Mouse (Mus musculus) kidney, postnatal 0 days (tissue): Measurements from ENCODE around the gene Akr1b10. TPM values are rescaled to one million over a fixed set of nuclear protein-coding genes. Genes with fewer than 3 reads are reported as not detected.

ENCODE experiments used
- ATAC-seq: fragments of 200-750 bp; cut with Nextera tagmentation; replicated peaks from 2 replicates; pipeline ENCODE4 v1.8.0; 2017; ENCODE audit warnings: low read depth, moderate number of reproducible peaks, moderate TSS enrichment, moderate library complexity; ENCODE audit not compliant: low FRiP score
- DNase-seq: peaks from one replicate; pipeline ENCODE4 v3.0.0-alpha.2; 2016; ENCODE audit warnings: low spot score
- H3K27ac ChIP-seq: fragments of 300-500 bp; sonication (generic); 2 replicates; pipeline ENCODE4 v1.5.1; 2014; ENCODE audit warnings: mild to moderate bottlenecking
- H3K27me3 ChIP-seq: fragments of 300-500 bp; sonication (generic); 2 replicates; pipeline ENCODE4 v1.6.1; 2014; ENCODE audit warnings: low read length, mixed read lengths; ENCODE audit not compliant: insufficient read depth
- H3K36me3 ChIP-seq: fragments of 300-500 bp; sonication (generic); 2 replicates; pipeline ENCODE4 v1.6.1; 2014; ENCODE audit warnings: low read length, mixed read lengths; ENCODE audit not compliant: insufficient read depth
- H3K4me1 ChIP-seq: fragments of 300-500 bp; sonication (generic); replicated peaks from 2 replicates; pipeline ENCODE4 v1.6.1; 2014; ENCODE audit warnings: antibody characterized with exemption, low read length, mixed read lengths; ENCODE audit not compliant: insufficient read depth
- H3K4me2 ChIP-seq: fragments of 300-500 bp; sonication (generic); 2 replicates; pipeline ENCODE4 v1.6.1; 2014; ENCODE audit warnings: mild to moderate bottlenecking, low read length, moderate library complexity, mixed read lengths
- H3K4me3 ChIP-seq: fragments of 300-500 bp; sonication (generic); replicated peaks from 2 replicates; pipeline ENCODE4 v1.5.1; 2014; ENCODE audit warnings: low read depth, low read length
- H3K9ac ChIP-seq: fragments of 300-500 bp; sonication (generic); 2 replicates; pipeline ENCODE4 v1.6.1; 2014; ENCODE audit warnings: low read depth, low read length
- H3K9me3 ChIP-seq: fragments of 300-500 bp; sonication (generic); replicated peaks from 2 replicates; pipeline ENCODE4 v1.6.1; 2016; ENCODE audit warnings: low read length, inconsistent platforms, mixed read lengths
- CTCF ChIP-seq: IDR thresholded peaks from 2 replicates; pipeline ENCODE4 v1.5.1; 2016; ENCODE audit warnings: antibody characterized with exemption, low read depth, mild to moderate bottlenecking, moderate library complexity
- WGBS: fragments of 180-500 bp; shearing (Covaris S2); extraction: QIAGEN DNeasy Blood & Tissue Kit; methylation state at CpG from one replicate; pipeline ENCODE4 v1.1.7; 2014; 5-methylcytosine and 5-hydroxymethylcytosine counted together
- polyA plus RNA-seq: library from polyadenylated mRNA; unstranded; fragments of >200 nt; fragmentation: Nextera tagmentation; extraction: Ambion mirVana; gene quantifications from 2 replicates; pipeline ENCODE4 v1.2.1, GENCODE M21; 2015

Gene Akr1b10
- polyA plus RNA-seq, 1 experiment from 2014 or later = 30.6 TPM

DNA sequence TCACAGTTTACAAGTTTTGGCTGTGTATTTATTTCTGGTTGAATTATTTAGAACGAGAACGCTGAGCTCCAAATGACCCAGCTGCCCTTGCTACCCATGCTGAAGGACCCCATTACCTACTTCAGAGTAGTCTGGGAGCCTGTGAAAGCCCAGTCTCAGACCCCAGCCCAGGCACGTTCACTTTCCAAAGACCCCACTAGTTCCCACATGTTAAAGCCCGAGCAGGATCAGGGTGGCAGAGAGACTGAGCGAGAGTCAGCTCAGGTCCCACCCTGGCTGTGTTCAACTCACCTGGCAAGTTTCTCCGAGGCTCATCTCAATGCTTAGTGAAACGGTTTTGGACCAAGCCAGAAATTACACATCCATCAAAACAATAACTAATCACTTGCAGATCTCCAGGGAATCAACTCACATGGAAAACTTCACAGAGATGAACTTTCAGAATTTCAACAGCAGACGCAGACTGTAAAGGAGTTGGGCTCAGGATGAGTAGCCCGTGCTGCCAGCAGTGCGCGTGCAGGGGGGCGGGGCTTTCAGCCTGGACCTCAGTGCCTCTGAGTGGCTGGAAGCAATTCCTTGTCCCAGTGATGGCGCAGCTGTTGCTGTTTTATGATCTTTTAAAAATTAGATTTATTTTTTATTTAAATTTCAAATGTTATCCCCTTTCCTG, 818 bp downstream of the Akr1b10 start:
- WGBS = 3% methylated on average over 13 of the region's 13 CpGs
- no peak for TF ChIP-seq CTCF
- Histone ChIP-seq H3K4me2 (peak overlapping the region; percentile 78), H3K27me3 (no peaks in the 10 kb centered on the region), H3K4me3 (peak overlapping the region; percentile 54), H3K36me3 (no peaks in the 10 kb centered on the region), H3K9ac (peak overlapping the region; percentile 65), H3K4me1 (no peaks in the 10 kb centered on the region; the same call in 1 of the 2 replicates), H3K9me3 (no peaks in the 10 kb centered on the region), H3K27ac (peak overlapping the region; percentile 84)
- ATAC-seq (peak; percentile 76; the same call in 1 of the 2 replicates), DNase-seq (peak; percentile 46)

DNA sequence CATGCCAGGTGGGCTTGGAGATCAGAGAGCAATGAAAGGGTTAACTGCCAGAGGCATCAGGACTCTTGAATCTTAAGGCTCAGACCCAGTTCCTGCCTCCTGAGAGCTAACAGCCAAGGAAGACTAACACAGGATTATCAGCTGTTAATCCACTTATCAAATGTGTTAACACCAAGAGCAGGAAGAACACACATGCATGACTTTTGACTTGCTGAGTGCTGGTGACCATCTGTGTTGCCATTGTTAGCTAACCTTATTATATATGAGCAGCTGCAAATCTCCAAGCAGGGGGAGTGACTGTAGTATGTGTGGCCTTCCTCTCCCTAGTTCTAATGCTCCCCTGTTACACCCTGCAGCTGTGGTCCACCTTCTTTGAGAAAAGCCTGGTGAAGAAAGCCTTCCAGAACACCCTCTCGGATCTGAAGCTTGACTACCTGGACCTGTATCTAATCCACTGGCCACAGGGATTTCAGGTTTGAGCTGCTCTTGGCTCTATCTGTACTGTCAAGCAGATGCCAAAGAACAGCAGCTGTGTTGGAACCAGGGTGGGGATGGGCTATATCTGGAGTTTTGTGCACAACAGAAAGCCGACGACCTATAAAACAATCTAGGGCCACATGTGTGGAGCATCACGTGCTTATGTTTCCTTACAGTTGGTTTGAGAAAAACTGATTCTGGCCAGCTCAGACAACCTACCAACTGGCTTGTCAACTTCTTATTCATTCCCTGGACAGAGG, 4.6 kb downstream of the Akr1b10 start:
- Histone ChIP-seq H3K4me3 (no peak overlapping the region), H3K9me3 (no peaks in the 10 kb centered on the region; the same call in 1 of the 2 replicates), H3K27ac (no peak overlapping the region), H3K27me3 (no peaks in the 10 kb centered on the region), H3K9ac (no peak overlapping the region), H3K36me3 (peaks cover 17% of the 10 kb centered on the region), H3K4me2 (no peak overlapping the region), H3K4me1 (no peaks in the 10 kb centered on the region; the same call in 1 of the 2 replicates)
- DNase-seq = no peak
- ATAC-seq = no peak
- TF ChIP-seq CTCF = no peak
- 87% methylated on average over 4 of the region's 4 CpGs for WGBS

DNA sequence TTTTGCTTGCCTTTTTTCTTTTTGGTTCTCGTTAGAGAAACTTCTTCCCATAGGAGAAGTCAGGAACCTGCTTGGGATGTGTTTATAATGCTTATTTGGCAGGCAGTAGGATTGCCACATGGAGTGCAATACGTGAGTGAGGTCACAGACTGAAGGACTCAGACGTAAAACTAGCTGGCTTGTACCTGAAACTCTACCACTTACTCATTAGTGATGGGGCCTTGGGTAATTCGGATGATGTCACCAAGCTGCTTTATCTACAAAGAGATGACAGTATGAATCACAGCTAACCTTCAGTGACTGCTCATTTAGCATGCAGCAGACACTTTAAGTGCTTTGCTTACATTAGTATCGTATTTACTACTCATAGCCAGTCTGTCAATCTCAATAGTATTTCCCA, 11.9 kb downstream of the Akr1b10 start:
- no peak for ATAC-seq
- TF ChIP-seq CTCF = no peak
- H3K4me1 ChIP-seq = no peaks in the 10 kb centered on the region
- no peak overlapping the region for H3K9ac ChIP-seq
- 61% methylated on average over 5 of the region's 5 CpGs for WGBS
- H3K27me3 ChIP-seq = no peaks in the 10 kb centered on the region
- no peak overlapping the region for H3K4me3 ChIP-seq
- no peaks in the 10 kb centered on the region; the same call in 1 of the 2 replicates for H3K9me3 ChIP-seq
- no peak overlapping the region for H3K27ac ChIP-seq
- no peak overlapping the region for H3K4me2 ChIP-seq
- H3K36me3 ChIP-seq = peaks cover 21% of the 10 kb centered on the region
- DNase-seq = no peak

DNA sequence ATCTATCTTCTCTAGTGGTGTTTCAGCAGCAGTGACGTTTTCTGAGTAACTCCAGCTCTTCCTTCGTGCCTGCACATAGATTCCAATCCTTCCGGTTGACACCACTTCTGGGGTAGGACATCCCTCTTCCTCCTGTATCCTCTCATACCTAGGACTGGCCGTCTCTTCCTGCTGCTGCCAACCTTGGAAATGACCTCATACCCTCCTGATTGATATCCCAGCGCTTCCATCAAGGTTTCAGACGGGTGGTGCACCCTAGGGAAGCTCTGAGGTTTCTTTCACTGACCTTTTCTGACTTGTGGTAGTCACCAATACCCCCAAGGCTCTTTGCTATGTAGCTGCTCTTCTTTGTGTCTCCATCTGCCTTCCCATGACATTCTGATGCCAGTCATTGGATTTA, 14.4 kb downstream of the Akr1b10 start:
- TF ChIP-seq CTCF = no peak
- Histone ChIP-seq H3K4me2 (no peak overlapping the region), H3K4me3 (no peak overlapping the region), H3K9me3 (no peaks in the 10 kb centered on the region), H3K4me1 (no peaks in the 10 kb centered on the region), H3K9ac (no peak overlapping the region), H3K27ac (no peak overlapping the region), H3K36me3 (peaks cover 8% of the 10 kb centered on the region; the same call in 1 of the 2 replicates), H3K27me3 (no peaks in the 10 kb centered on the region)
- 81% methylated on average over 6 of the region's 6 CpGs for WGBS
- DNase-seq (no peak), ATAC-seq (no peak)

DNA sequence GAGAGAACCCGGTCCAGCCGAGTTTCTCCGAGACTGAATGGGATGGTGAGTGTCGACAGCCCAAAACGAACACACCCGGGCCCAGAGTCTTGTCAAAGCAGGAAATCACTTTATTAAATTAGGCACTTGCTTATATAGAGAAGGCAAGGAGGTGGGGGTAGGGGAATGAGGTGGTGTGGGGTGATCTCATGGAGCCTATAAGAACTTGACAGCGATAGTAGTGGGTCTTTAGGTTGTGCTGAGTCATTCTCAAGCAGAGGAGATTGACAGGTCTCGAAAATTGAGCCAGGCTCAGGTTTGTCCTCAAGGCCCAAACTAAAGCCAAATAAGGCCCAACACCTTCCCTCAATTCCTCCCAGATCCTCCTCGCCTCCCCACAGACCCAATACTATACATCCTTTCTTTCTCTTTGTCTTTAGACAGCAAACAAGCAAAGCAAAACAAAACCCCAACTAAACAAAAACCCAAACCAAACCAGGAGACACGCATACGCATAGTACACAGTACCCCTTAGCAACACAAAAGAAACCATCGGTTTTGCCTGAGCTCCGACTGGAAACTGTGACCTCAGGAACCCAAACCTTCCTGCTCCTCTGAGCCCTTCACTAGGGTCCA, 15.7 kb downstream of the Akr1b10 start:
- H3K9me3 ChIP-seq = no peaks in the 10 kb centered on the region
- peaks cover 2% of the 10 kb centered on the region; the same call in 1 of the 2 replicates for H3K36me3 ChIP-seq
- no peak for ATAC-seq
- H3K4me3 ChIP-seq = no peak overlapping the region
- no peak for DNase-seq
- no peaks in the 10 kb centered on the region for H3K4me1 ChIP-seq
- H3K4me2 ChIP-seq = no peak overlapping the region
- H3K27ac ChIP-seq = no peak overlapping the region
- H3K9ac ChIP-seq = no peak overlapping the region
- WGBS = 86% methylated on average over 13 of the region's 13 CpGs
- no peaks in the 10 kb centered on the region for H3K27me3 ChIP-seq
- TF ChIP-seq CTCF = no peak

DNA sequence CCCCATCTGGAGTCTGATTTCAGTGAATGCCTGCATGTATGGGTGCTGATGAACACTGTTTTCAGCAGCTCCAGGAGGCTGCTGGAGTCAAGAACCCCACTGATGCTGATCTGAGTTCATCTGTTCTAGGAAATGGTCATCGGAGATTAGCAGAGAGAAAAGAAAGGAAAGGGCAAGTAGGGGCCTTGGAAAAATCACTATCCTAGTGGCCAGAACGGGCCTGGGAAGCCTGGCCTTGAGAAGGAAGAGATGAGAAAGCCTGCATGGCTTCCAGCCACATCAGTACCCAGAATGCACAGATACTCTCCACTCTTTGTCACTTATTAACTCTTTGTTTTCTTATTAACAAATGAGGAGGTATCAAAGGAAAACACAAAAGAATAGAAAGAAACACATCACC, 16.7 kb downstream of the Akr1b10 start:
- H3K36me3 ChIP-seq = peaks cover 2% of the 10 kb centered on the region; the same call in 1 of the 2 replicates
- no peak overlapping the region for H3K4me3 ChIP-seq
- no peaks in the 10 kb centered on the region for H3K4me1 ChIP-seq
- no peak for ATAC-seq
- H3K9me3 ChIP-seq = no peaks in the 10 kb centered on the region
- WGBS = 84% methylated on average over 2 of the region's 2 CpGs
- no peak overlapping the region for H3K27ac ChIP-seq
- H3K9ac ChIP-seq = no peak overlapping the region
- no peak for DNase-seq
- no peaks in the 10 kb centered on the region for H3K27me3 ChIP-seq
- no peak for TF ChIP-seq CTCF
- H3K4me2 ChIP-seq = no peak overlapping the region
